Comparison of ENCODE assay signal across 16 mouse cellular contexts in genomic region chr9:100580196-100580740, GRCm38 (mm10). TPM values are rescaled to one million over a fixed set of nuclear protein-coding genes. Genes with fewer than 3 reads are reported as not detected.
A peak's percentile ranks its signal among the peaks of the same experiment; 100 is the strongest.
DNase-seq lines count a peak whose midpoint lies in the region; ATAC-seq and TF ChIP-seq lines count a peak whose summit lies in the region.
"Had no signal": no experiment of that assay in that cellular context is flagged by ENCODE, and none has a peak within 500 bp of the region (broad histone marks: within the 10 kb centered on the region; RNA-seq: fewer than 3 reads in every experiment).

No protein-coding gene starts in this region.

- TF ChIP-seq CTCF in brain, embryonic 14.5 days (IDR thresholded peaks at IDR 0.05; ENCODE audit: borderline replicate concordance, extremely low read depth, insufficient read depth, insufficient read length), result no peak
- no peak for TF ChIP-seq CTCF in forebrain, postnatal 0 days (IDR thresholded peaks at IDR 0.05; ENCODE audit: low read depth)

- 0 out of 2 replicates have a peak, but pooled peaks have one; percentile 24 for ATAC-seq in lung, embryonic 15.5 days (ENCODE audit: borderline replicate concordance, extremely low read depth, low FRiP score, low TSS enrichment)
- peak; percentile 20; the same call in 1 of the 2 replicates for ATAC-seq in forebrain, postnatal 0 days
- no peak for ATAC-seq in stomach, embryonic 16.5 days (ENCODE audit: insufficient read depth, low FRiP score)
- ATAC-seq: inflammation-experienced regulatory T-cells, adult 6 months had no signal

- no peak overlapping the region for H3K9ac ChIP-seq in lung, embryonic 15.5 days
- no peak overlapping the region for H3K9ac ChIP-seq in forebrain, postnatal 0 days
- H3K9ac ChIP-seq in stomach, embryonic 16.5 days (ENCODE audit: low read length), result no peak overlapping the region
- H3K9ac ChIP-seq: liver, embryonic 15.5 days; midbrain, embryonic 12.5 days; neural tube, embryonic 12.5 days had no signal

- H3K4me2 ChIP-seq in lung, embryonic 15.5 days, result no peak overlapping the region
- H3K4me2 ChIP-seq in forebrain, postnatal 0 days (ENCODE audit: low read depth), result no peak overlapping the region
- peak overlapping the region; percentile 42; the same call in 1 of the 2 replicates for H3K4me2 ChIP-seq in stomach, embryonic 16.5 days (ENCODE audit: low read depth, low read length)
- H3K4me2 ChIP-seq: liver, embryonic 15.5 days; midbrain, embryonic 12.5 days; neural tube, embryonic 12.5 days had no signal

- H3K9me3 ChIP-seq in lung, embryonic 15.5 days, result no peaks in the 10 kb centered on the region
- H3K9me3 ChIP-seq in forebrain, postnatal 0 days (ENCODE audit: low read length), result no peaks in the 10 kb centered on the region
- H3K9me3 ChIP-seq in stomach, embryonic 16.5 days (replicated peaks; ENCODE audit: control insufficient read depth, low read length), result no peaks in the 10 kb centered on the region
- H3K9me3 ChIP-seq: liver, embryonic 15.5 days; midbrain, embryonic 12.5 days; neural tube, embryonic 12.5 days had no signal

- 54% methylated on average over 20 of the region's 20 CpGs for WGBS in lung, embryonic 15.5 days
- WGBS in forebrain, postnatal 0 days, result 34% methylated on average over 20 of the region's 20 CpGs
- WGBS in stomach, embryonic 16.5 days, result 58% methylated on average over 20 of the region's 20 CpGs

- DNase-seq in lung, postnatal 4 days, result no peak
- peak; percentile 72 for DNase-seq in brain, embryonic 14.5 days (ENCODE audit: low read depth)
- DNase-seq in forebrain, postnatal 0 days, result peak; percentile 7
- DNase-seq in Muller cell, postnatal 12 days (ENCODE audit: inconsistent ontology term), result no peak
- no peak for DNase-seq in frontal cortex, postnatal 25 days (ENCODE audit: low spot score in 2 of 2)
- DNase-seq: cerebellum, adult 11 months; heart, postnatal 14 days; kidney, postnatal 10 days; left cerebral cortex, postnatal 4 days; thymus, postnatal 14 days had no signal

- H3K36me3 ChIP-seq in lung, embryonic 15.5 days, result no peaks in the 10 kb centered on the region
- H3K36me3 ChIP-seq in forebrain, postnatal 0 days (ENCODE audit: insufficient read depth), result no peaks in the 10 kb centered on the region
- no peaks in the 10 kb centered on the region for H3K36me3 ChIP-seq in stomach, embryonic 16.5 days (ENCODE audit: control insufficient read depth, insufficient read depth, low read length)
- H3K36me3 ChIP-seq: liver, embryonic 15.5 days; midbrain, embryonic 12.5 days; neural tube, embryonic 12.5 days had no signal

- H3K27me3 ChIP-seq in lung, embryonic 15.5 days, result no peaks in the 10 kb centered on the region
- H3K27me3 ChIP-seq in forebrain, postnatal 0 days (ENCODE audit: insufficient read depth, low read length), result no peaks in the 10 kb centered on the region; the same call in none of the 2 replicates
- H3K27me3 ChIP-seq in stomach, embryonic 16.5 days (ENCODE audit: control insufficient read depth, insufficient read depth, low read length), result no peaks in the 10 kb centered on the region
- H3K27me3 ChIP-seq: neural tube, embryonic 12.5 days had no signal

- H3K4me1 ChIP-seq in lung, embryonic 15.5 days, result peaks cover 20% of the 10 kb centered on the region
- no peaks in the 10 kb centered on the region for H3K4me1 ChIP-seq in forebrain, postnatal 0 days (ENCODE audit: insufficient read depth)
- peaks cover 5% of the 10 kb centered on the region; the same call in 1 of the 2 replicates for H3K4me1 ChIP-seq in stomach, embryonic 16.5 days (ENCODE audit: control insufficient read depth, insufficient read depth, low read length)

- H3K4me3 ChIP-seq in lung, embryonic 15.5 days, result no peak overlapping the region
- H3K4me3 ChIP-seq in forebrain, postnatal 0 days (ENCODE audit: low read depth, low read length), result no peak overlapping the region
- H3K4me3 ChIP-seq in stomach, embryonic 16.5 days (replicated peaks; ENCODE audit: low read length), result no peak overlapping the region
- H3K4me3 ChIP-seq: liver, embryonic 15.5 days; midbrain, embryonic 12.5 days; neural tube, embryonic 12.5 days had no signal

- H3K27ac ChIP-seq in lung, embryonic 15.5 days, result peak overlapping the region; percentile 55
- no peak overlapping the region for H3K27ac ChIP-seq in forebrain, postnatal 0 days (ENCODE audit: low read depth, low read length)
- peak overlapping the region; percentile 6; the same call in 1 of the 2 replicates for H3K27ac ChIP-seq in stomach, embryonic 16.5 days (ENCODE audit: low read length)
- H3K27ac ChIP-seq: liver, embryonic 15.5 days; midbrain, embryonic 12.5 days; neural tube, embryonic 12.5 days had no signal

- TF ChIP-seq POLR2A in brain, embryonic 14.5 days (IDR thresholded peaks at IDR 0.05; ENCODE audit: borderline replicate concordance, extremely low read depth, insufficient read depth, insufficient read length, poor library complexity, severe bottlenecking), result no peak

RNA-seq across cellular contexts. Expression of gene Slc35g2, which starts 9.4 kb away (rescaled TPM):
- 8.5 and 8.9 TPM in 2 replicates for polyA plus RNA-seq in lung, embryonic 15.5 days (2015; fragmentation: Nextera tagmentation; extraction: Ambion mirVana)
- polyA plus RNA-seq in brain, embryonic 14.5 days (2012; rRNA removed), result 6.8 and 7.5 TPM in 2 replicates
- total RNA-seq in forebrain, postnatal 0 days (2014; rRNA removed), result 9.4 and 13.5 TPM in 2 replicates
- polyA plus RNA-seq in forebrain, postnatal 0 days (2015; fragmentation: Nextera tagmentation; extraction: Ambion mirVana), result 5.6 and 10.5 TPM in 2 replicates
- 7.5 and 9.2 TPM in 2 replicates for polyA plus RNA-seq in stomach, embryonic 16.5 days (2015; fragmentation: Nextera tagmentation; extraction: Ambion mirVana)

RNA-seq across cellular contexts. Expression of gene Stag1, which starts 17.3 kb away (rescaled TPM):
- polyA plus RNA-seq in lung, embryonic 15.5 days (2015; fragmentation: Nextera tagmentation; extraction: Ambion mirVana), result 36.6 and 43.1 TPM in 2 replicates
- 24.1 and 31.6 TPM in 2 replicates for polyA plus RNA-seq in brain, embryonic 14.5 days (2012; rRNA removed)
- 51.1 and 65.1 TPM in 2 replicates for total RNA-seq in forebrain, postnatal 0 days (2014; rRNA removed)
- polyA plus RNA-seq in forebrain, postnatal 0 days (2015; fragmentation: Nextera tagmentation; extraction: Ambion mirVana), result 22.4 and 22.9 TPM in 2 replicates
- 31.9 and 35.7 TPM in 2 replicates for polyA plus RNA-seq in stomach, embryonic 16.5 days (2015; fragmentation: Nextera tagmentation; extraction: Ambion mirVana)

RNA-seq across cellular contexts. Expression of gene Nck1, which starts 34.3 kb away (rescaled TPM):
- polyA plus RNA-seq in lung, embryonic 15.5 days (2015; fragmentation: Nextera tagmentation; extraction: Ambion mirVana), result 70.7 and 76.6 TPM in 2 replicates
- polyA plus RNA-seq in brain, embryonic 14.5 days (2012; rRNA removed), result 29.3 and 32.9 TPM in 2 replicates
- total RNA-seq in forebrain, postnatal 0 days (2014; rRNA removed), result 14.7 and 19.5 TPM in 2 replicates
- 24.4 and 28.0 TPM in 2 replicates for polyA plus RNA-seq in forebrain, postnatal 0 days (2015; fragmentation: Nextera tagmentation; extraction: Ambion mirVana)
- 66.6 and 71.3 TPM in 2 replicates for polyA plus RNA-seq in stomach, embryonic 16.5 days (2015; fragmentation: Nextera tagmentation; extraction: Ambion mirVana)

Comparison
In these comparisons a context has a peak if more than half of its experiments do, and no peak if none do; other contexts are left out.
1. DNase-seq: peak in brain, embryonic 14.5 days (single experiment) and forebrain, postnatal 0 days (single experiment); none in lung, postnatal 4 days (0 of 2), Muller cell, postnatal 12 days (single experiment) and frontal cortex, postnatal 25 days (0 of 2).